Mouse (Mus musculus) CH12.LX (cell line): ENCODE measurements around the gene B9d1. TPM values are rescaled to one million over a fixed set of nuclear protein-coding genes. Genes with fewer than 3 reads are reported as not detected.

ENCODE experiments used
- DNase-seq: peaks from one replicate; pipeline ENCODE4 v3.0.0-alpha.2; 2013; ENCODE audit errors: extremely low read depth
- H3K27ac ChIP-seq: 2 replicates; pipeline ENCODE4 v1.5.1; 2012; ENCODE audit warnings: low read depth, mild to moderate bottlenecking, control low read depth, moderate library complexity; ENCODE audit not compliant: insufficient read depth
- H3K27me3 ChIP-seq: replicated peaks from 2 replicates; pipeline ENCODE3; 2012; ENCODE audit warnings: inconsistent platforms
- H3K36me3 ChIP-seq, 2 experiments: replicated peaks in 1 of 2; 2 replicates each; pipeline versions ENCODE3 to v1.6.1; 2012; ENCODE audit warnings: inconsistent platforms in 1 of 2, low read length in 1 of 2, mild to moderate bottlenecking in 1 of 2, mixed read lengths in 1 of 2, moderate library complexity in 1 of 2; ENCODE audit not compliant: control insufficient read depth in 1 of 2, insufficient read depth in 1 of 2
- H3K4me1 ChIP-seq, 2 experiments: 2 replicates each; pipeline ENCODE4 v1.6.1; 2012; ENCODE audit warnings: inconsistent platforms in 1 of 2, moderate library complexity in 1 of 2; ENCODE audit not compliant: insufficient read depth in 2 of 2, control insufficient read depth in 1 of 2
- H3K4me2 ChIP-seq: 2 replicates; pipeline ENCODE4 v1.6.1; 2012; ENCODE audit warnings: low read depth, mild to moderate bottlenecking, control low read depth; ENCODE audit not compliant: poor library complexity, insufficient read depth, severe bottlenecking
- H3K4me3 ChIP-seq, 3 experiments: fragments of 150-350 bp in 1 of 3; sonication (generic) in 1 of 3; replicated peaks in 1 of 3; 2 replicates each; pipeline versions ENCODE3 to v1.5.1; 2011 to 2012; ENCODE audit warnings: low read depth in 2 of 3, low read length in 2 of 3, mild to moderate bottlenecking in 2 of 3, moderate library complexity in 2 of 3, control low read depth in 1 of 3, improper control_type of control experiment in 1 of 3, inconsistent platforms in 1 of 3, mixed read lengths in 1 of 3; ENCODE audit not compliant: poor library complexity in 1 of 3
- H3K79me2 ChIP-seq: replicated peaks from 2 replicates; pipeline ENCODE4 v1.6.1; 2012; ENCODE audit warnings: mild to moderate bottlenecking, moderate library complexity; ENCODE audit not compliant: control insufficient read depth, poor library complexity, insufficient read depth, severe bottlenecking; ENCODE audit errors: extremely low read depth
- H3K9ac ChIP-seq: 2 replicates; pipeline ENCODE4 v1.6.1; 2012; ENCODE audit warnings: low read depth, mild to moderate bottlenecking, control low read depth, moderate library complexity; ENCODE audit not compliant: insufficient read depth
- H3K9me3 ChIP-seq: replicated peaks from 2 replicates; pipeline ENCODE3; 2012; ENCODE audit warnings: low read length, inconsistent platforms, mixed read lengths
- BHLHE40 ChIP-seq: IDR thresholded peaks from 2 replicates; pipeline ENCODE4 v1.6.1; 2011; ENCODE audit warnings: mild to moderate bottlenecking, low read depth, low read length, improper control_type of control experiment
- CHD1 ChIP-seq: IDR thresholded peaks from 2 replicates; pipeline ENCODE4 v1.6.1; 2012; ENCODE audit warnings: low read depth, low read length, improper control_type of control experiment, inconsistent platforms
- CHD2 ChIP-seq: IDR thresholded peaks from 2 replicates; pipeline ENCODE4 v1.6.1; 2011; ENCODE audit warnings: low read length, improper control_type of control experiment
- E2F4 ChIP-seq: IDR thresholded peaks from 2 replicates; pipeline ENCODE4 v1.6.1; 2011; ENCODE audit warnings: low read depth, low read length, improper control_type of control experiment; ENCODE audit not compliant: insufficient replicate concordance
- HCFC1 ChIP-seq: IDR thresholded peaks from 2 replicates; pipeline ENCODE4 v1.6.1; 2012; ENCODE audit warnings: low read depth, mild to moderate bottlenecking, inconsistent platforms, low read length, improper control_type of control experiment
- IRF4 ChIP-seq: IDR thresholded peaks from 2 replicates; pipeline ENCODE4 v1.6.1; 2014; ENCODE audit warnings: low read depth, mild to moderate bottlenecking, inconsistent platforms, low read length, improper control_type of control experiment
- JUND ChIP-seq: conservative IDR thresholded peaks from 2 replicates; pipeline ENCODE4 v1.6.1; 2011; ENCODE audit warnings: low read depth, low read length, improper control_type of control experiment
- KAT2A ChIP-seq: IDR thresholded peaks from 2 replicates; pipeline ENCODE4 v1.6.1; 2012; ENCODE audit warnings: low read length, improper control_type of control experiment, inconsistent platforms; ENCODE audit not compliant: insufficient replicate concordance
- MAFK ChIP-seq: IDR thresholded peaks from 2 replicates; pipeline ENCODE4 v1.6.1; 2011; ENCODE audit warnings: low read length, improper control_type of control experiment; ENCODE audit not compliant: insufficient replicate concordance
- MAX ChIP-seq: IDR thresholded peaks from 2 replicates; pipeline ENCODE4 v1.6.1; 2011; ENCODE audit warnings: low read length, improper control_type of control experiment
- MAZ ChIP-seq: IDR thresholded peaks from 2 replicates; pipeline ENCODE4 v1.6.1; 2012; ENCODE audit warnings: low read depth, mild to moderate bottlenecking, inconsistent platforms, low read length, improper control_type of control experiment, moderate library complexity
- MEF2A ChIP-seq: IDR thresholded peaks from 2 replicates; pipeline ENCODE4 v1.6.1; 2014; ENCODE audit warnings: low read depth, mild to moderate bottlenecking, inconsistent platforms, low read length, improper control_type of control experiment, borderline replicate concordance
- MYC ChIP-seq: IDR thresholded peaks from 2 replicates; pipeline ENCODE4 v1.6.1; 2011; ENCODE audit warnings: low read depth, mild to moderate bottlenecking, improper control_type of control experiment, low read length
- NELFE ChIP-seq: IDR thresholded peaks from 2 replicates; pipeline ENCODE4 v1.6.1; 2011; ENCODE audit warnings: low read depth, low read length, improper control_type of control experiment
- NRF1 ChIP-seq: IDR thresholded peaks from 2 replicates; pipeline ENCODE4 v1.6.1; 2014; ENCODE audit warnings: low read depth, mild to moderate bottlenecking, inconsistent platforms, low read length, improper control_type of control experiment, moderate library complexity
- POLR2A ChIP-seq: IDR thresholded peaks from 2 replicates; pipeline ENCODE4 v1.6.1; 2011; ENCODE audit warnings: low read depth, mild to moderate bottlenecking, improper control_type of control experiment, low read length
- POLR2AphosphoS2 ChIP-seq: IDR thresholded peaks from 2 replicates; pipeline ENCODE4 v1.6.1; 2011; ENCODE audit warnings: low read depth, low read length, improper control_type of control experiment
- RCOR1 ChIP-seq: conservative IDR thresholded peaks from 2 replicates; pipeline ENCODE4 v1.6.1; 2012; ENCODE audit warnings: low read depth, mild to moderate bottlenecking, inconsistent platforms, low read length, improper control_type of control experiment
- SIN3A ChIP-seq: IDR thresholded peaks from 2 replicates; pipeline ENCODE4 v1.6.1; 2012; ENCODE audit warnings: low read length, improper control_type of control experiment, inconsistent platforms
- SMC3 ChIP-seq: IDR thresholded peaks from 2 replicates; pipeline ENCODE4 v1.6.1; 2011; ENCODE audit warnings: low read depth, low read length, improper control_type of control experiment
- TBP ChIP-seq: conservative IDR thresholded peaks from 2 replicates; pipeline ENCODE4 v1.6.1; 2011; ENCODE audit warnings: low read depth, low read length, improper control_type of control experiment
- TCF12 ChIP-seq: IDR thresholded peaks from 2 replicates; pipeline ENCODE4 v1.6.1; 2014; ENCODE audit warnings: low read depth, mild to moderate bottlenecking, inconsistent platforms, low read length, improper control_type of control experiment
- UBTF ChIP-seq: IDR thresholded peaks from 2 replicates; pipeline ENCODE4 v1.6.1; 2012; ENCODE audit warnings: low read depth, mild to moderate bottlenecking, inconsistent platforms, low read length, improper control_type of control experiment, moderate library complexity
- USF1 ChIP-seq: IDR thresholded peaks from 2 replicates; pipeline ENCODE4 v1.6.1; 2014; ENCODE audit warnings: low read depth, mild to moderate bottlenecking, inconsistent platforms, low read length, improper control_type of control experiment
- USF2 ChIP-seq: conservative IDR thresholded peaks from 2 replicates; pipeline ENCODE4 v1.6.1; 2011; ENCODE audit warnings: low read depth, low read length, improper control_type of control experiment
- ZKSCAN1 ChIP-seq: IDR thresholded peaks from 2 replicates; pipeline ENCODE4 v1.6.1; 2012; ENCODE audit warnings: low read depth, inconsistent platforms, low read length, improper control_type of control experiment, borderline replicate concordance
- ZMIZ1 ChIP-seq: IDR thresholded peaks from 2 replicates; pipeline ENCODE4 v1.6.1; 2012; ENCODE audit warnings: low read depth, mild to moderate bottlenecking, inconsistent platforms, low read length, improper control_type of control experiment
- ZNF384 ChIP-seq: IDR thresholded peaks from 2 replicates; pipeline ENCODE4 v1.6.1; 2012; ENCODE audit warnings: low read depth, low read length, improper control_type of control experiment, inconsistent platforms
- dilution Hi-C: fragments of 300-500 bp; cut with MboI; formaldehyde crosslinking; loops from 2 replicates; pipeline ENCODE4 v1.14.3; 2020; ENCODE audit warnings: low sequenced_read_pairs; ENCODE audit not compliant: extremely low pct_unique_long_range_greater_than_20kb, extremely low pct_ligation_motif_present
- in situ Hi-C: fragments of 300-500 bp; cut with MboI; formaldehyde crosslinking; loops from 3 replicates; pipeline ENCODE4 v1.14.3; 2019; ENCODE audit warnings: low sequenced_read_pairs, low pct_ligation_motif_present, low pct_unique_long_range_greater_than_20kb, mixed read lengths
- polyA plus RNA-seq: library from polyadenylated mRNA; unstranded; fragments of >175 nt; gene quantifications from 2 replicates; pipeline ENCODE4 v1.2.1, GENCODE M21; 2012; ENCODE audit warnings: low read depth; ENCODE audit not compliant: insufficient read length
- total RNA-seq, 2 experiments: library from RNA; depleted of rRNA; stranded (reverse); fragments of 300-350 nt in 1 of 2; fragments of >200 nt in 1 of 2; gene quantifications; 2 replicates each; pipeline ENCODE4 v1.2.3; 2012 to 2014

Gene B9d1
- total and polyA plus RNA-seq, 3 experiments = 19.2 to 62.9 (median 26.2) TPM

GRCm38 (mm10) chr11:61465422-61465821 lies 39.5 kb upstream of the B9d1 start:
- in situ Hi-C loops (no loop called here), dilution Hi-C loops (no loop called here)
- H3K27ac ChIP-seq = no peak overlapping the region
- no peak overlapping the region for H3K4me3 ChIP-seq
- no peak overlapping the region for H3K9ac ChIP-seq
- no peaks in the 10 kb centered on the region for H3K79me2 ChIP-seq
- H3K4me1 ChIP-seq = no peaks in the 10 kb centered on the region
- TF ChIP-seq CHD2 = no peak
- TF ChIP-seq POLR2AphosphoS2 = no peak
- no peak for TF ChIP-seq JUND
- TF ChIP-seq POLR2A = no peak
- no peak for TF ChIP-seq E2F4
- TF ChIP-seq IRF4 = no peak
- TF ChIP-seq HCFC1 = no peak
- no peak for TF ChIP-seq MYC
- TF ChIP-seq RCOR1 = no peak
- no peak for TF ChIP-seq SIN3A
- no peak for TF ChIP-seq ZNF384
- TF ChIP-seq ZMIZ1 = no peak
- no peak for TF ChIP-seq NRF1
- TF ChIP-seq KAT2A = no peak
- no peak for TF ChIP-seq MAX
- TF ChIP-seq SMC3 = no peak
- DNase-seq = no peak
- H3K4me2 ChIP-seq = no peak overlapping the region
- peaks cover 49% of the 10 kb centered on the region for H3K27me3 ChIP-seq
- H3K36me3 ChIP-seq = no peaks in the 10 kb centered on the region
- peaks cover 2% of the 10 kb centered on the region for H3K9me3 ChIP-seq

GRCm38 (mm10) chr11:61468534-61468933 lies 36.4 kb upstream of the B9d1 start:
- no peaks in the 10 kb centered on the region for H3K36me3 ChIP-seq
- no peaks in the 10 kb centered on the region for H3K9me3 ChIP-seq
- H3K4me2 ChIP-seq = no peak overlapping the region
- in situ Hi-C loops (no loop called here), dilution Hi-C loops (no loop called here)
- no peak overlapping the region for H3K27ac ChIP-seq
- no peaks in the 10 kb centered on the region for H3K79me2 ChIP-seq
- no peak overlapping the region for H3K4me3 ChIP-seq
- DNase-seq = no peak
- no peak overlapping the region for H3K9ac ChIP-seq
- H3K4me1 ChIP-seq = no peaks in the 10 kb centered on the region
- TF ChIP-seq TCF12 (no peak), POLR2A (no peak), USF2 (no peak), TBP (no peak), CHD2 (no peak), MYC (no peak), MAZ (no peak), UBTF (no peak), MAFK (no peak), BHLHE40 (no peak), ZKSCAN1 (no peak), USF1 (no peak), RCOR1 (no peak), NELFE (no peak), CHD1 (no peak), MEF2A (no peak)
- TF ChIP-seq, all 38 proteins: peak for 0
- peaks cover 41% of the 10 kb centered on the region for H3K27me3 ChIP-seq
